Mouse (Mus musculus): ENCODE measurements around the gene Lipt1.

- no peak for TF ChIP-seq CTCF (IDR thresholded peaks at IDR 0.05; ENCODE audit: extremely low read depth, insufficient read depth, low read length)
- TF ChIP-seq POLR2A (IDR thresholded peaks at IDR 0.05; ENCODE audit: extremely low read depth, insufficient read depth, low read length), result no peak
These were observed 28.3 kb downstream of the Lipt1 start for GRCm38 (mm10) chr1:37899816-37900215.

Data from cortical plate, adult 2 months (tissue).